Comparison of ENCODE assay signal across 22 mouse cellular contexts in the genomic region with DNA sequence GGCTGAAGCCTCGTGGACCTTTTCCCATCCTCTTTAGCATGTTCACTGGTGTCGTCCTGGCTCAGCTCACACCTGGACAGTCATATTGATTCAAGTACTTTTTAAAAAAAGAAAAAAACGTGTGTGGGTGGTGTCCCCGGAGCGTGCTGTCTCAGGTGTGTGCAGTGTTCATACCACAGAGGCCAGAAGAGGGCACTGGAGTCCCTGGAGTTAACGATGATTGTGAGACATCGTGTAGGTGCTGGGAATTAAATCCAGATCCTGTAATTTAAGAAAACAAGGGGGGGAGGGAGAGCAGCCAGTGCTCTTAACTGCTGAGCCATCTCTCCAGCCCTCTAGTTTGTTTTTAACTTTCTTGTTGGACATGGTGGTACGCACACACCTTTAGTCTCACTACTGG. TPM values are rescaled to one million over a fixed set of nuclear protein-coding genes. Genes with fewer than 3 reads are reported as not detected.
A peak's percentile ranks its signal among the peaks of the same experiment; 100 is the strongest.
DNase-seq lines count a peak whose midpoint lies in the region; ATAC-seq and TF ChIP-seq lines count a peak whose summit lies in the region.
"Had no signal": no experiment of that assay in that cellular context is flagged by ENCODE, and none has a peak within 500 bp of the region (broad histone marks: within the 10 kb centered on the region; RNA-seq: fewer than 3 reads in every experiment).

No protein-coding gene starts in this region.

- WGBS in heart, adult 2 months: 92% methylated on average over 8 of the region's 8 CpGs
- WGBS in liver, postnatal 0 days (ENCODE audit: insufficient replicate concordance): 79% methylated on average over 8 of the region's 8 CpGs
- WGBS in liver, embryonic 12.5 days (ENCODE audit: insufficient replicate concordance): 82% methylated on average over 8 of the region's 8 CpGs

- no peak for TF ChIP-seq EP300 in heart, adult 2 months (IDR thresholded peaks at IDR 0.05; ENCODE audit: insufficient read depth, low read depth, low read length)
- TF ChIP-seq EP300 in liver, postnatal 0 days (IDR thresholded peaks at IDR 0.05; ENCODE audit: low read depth): no peak
- no peak for TF ChIP-seq EP300 in ES-Bruce4 (IDR thresholded peaks at IDR 0.05; ENCODE audit: insufficient read depth, low read depth, low read length)

- no peak for ATAC-seq in liver, postnatal 0 days
- ATAC-seq in liver, embryonic 12.5 days: no peak
- ATAC-seq: midbrain, embryonic 13.5 days had no signal

- H3K79me2 ChIP-seq in heart, adult 2 months (replicated peaks; ENCODE audit: control insufficient read depth, insufficient read depth, low read length): peaks cover 5% of the 10 kb centered on the region

- no peak overlapping the region for H3K4me2 ChIP-seq in liver, postnatal 0 days (ENCODE audit: low read depth, low read length)
- H3K4me2 ChIP-seq in liver, embryonic 12.5 days: no peak overlapping the region
- H3K4me2 ChIP-seq: limb, embryonic 12.5 days; liver, embryonic 15.5 days; midbrain, embryonic 13.5 days had no signal

- no peak for DNase-seq in heart, adult 2 months
- no peak for DNase-seq in heart, adult 11 months
- no peak for DNase-seq in liver, postnatal 0 days
- peak; percentile 37 for DNase-seq in induced T-regulatory cell, adult 2 months (ENCODE audit: low read depth)
- DNase-seq in embryo, embryonic 10 days (ENCODE audit: low spot score): no peak
- DNase-seq: adrenal gland, postnatal 25 days; cerebellum, adult 11 months; heart, adult 18-20 months; heart, postnatal 36 days; kidney, adult 18-20 months; layer of hippocampus, adult 9-11 months; lung, postnatal 10 days; spleen, adult 18-20 months; thymus, postnatal 4 days had no signal

- H3K4me3 ChIP-seq in heart, adult 2 months: no peak overlapping the region
- H3K4me3 ChIP-seq in liver, postnatal 0 days (ENCODE audit: low read depth, low read length): no peak overlapping the region
- no peak overlapping the region for H3K4me3 ChIP-seq in liver, embryonic 12.5 days
- H3K4me3 ChIP-seq in ES-Bruce4 (ENCODE audit: low read depth, low read length): no peak overlapping the region
- H3K4me3 ChIP-seq: embryonic facial prominence, embryonic 10.5 days; hindbrain, embryonic 15.5 days; limb, embryonic 12.5 days; liver, embryonic 15.5 days; midbrain, embryonic 13.5 days had no signal

- TF ChIP-seq POLR2A in heart, adult 2 months (IDR thresholded peaks at IDR 0.05; ENCODE audit: insufficient read depth, low read depth, low read length): no peak
- TF ChIP-seq POLR2A in ES-Bruce4 (IDR thresholded peaks at IDR 0.05; ENCODE audit: insufficient read depth, low read length): no peak

- no peak overlapping the region for H3K9ac ChIP-seq in heart, adult 2 months (ENCODE audit: low read depth, low read length)
- H3K9ac ChIP-seq in liver, postnatal 0 days (replicated peaks): no peak overlapping the region
- H3K9ac ChIP-seq in liver, embryonic 12.5 days: no peak overlapping the region
- no peak overlapping the region for H3K9ac ChIP-seq in ES-Bruce4 (ENCODE audit: low read depth, poor library complexity, severe bottlenecking)
- H3K9ac ChIP-seq: hindbrain, embryonic 15.5 days; limb, embryonic 12.5 days; liver, embryonic 15.5 days; midbrain, embryonic 13.5 days; neural tube, embryonic 13.5 days had no signal

- no peaks in the 10 kb centered on the region for H3K9me3 ChIP-seq in liver, postnatal 0 days (ENCODE audit: low read length)
- no peaks in the 10 kb centered on the region for H3K9me3 ChIP-seq in liver, embryonic 12.5 days (replicated peaks)
- H3K9me3 ChIP-seq in ES-Bruce4 (replicated peaks; ENCODE audit: control insufficient read depth, insufficient read depth, low read length, poor library complexity, severe bottlenecking): no peaks in the 10 kb centered on the region
- H3K9me3 ChIP-seq: embryonic facial prominence, embryonic 10.5 days; hindbrain, embryonic 15.5 days; limb, embryonic 12.5 days; liver, embryonic 15.5 days; midbrain, embryonic 13.5 days; neural tube, embryonic 13.5 days had no signal

- H3K27me3 ChIP-seq in heart, adult 2 months (ENCODE audit: control insufficient read depth, insufficient read depth, low read length): no peaks in the 10 kb centered on the region
- H3K27me3 ChIP-seq in liver, postnatal 0 days (ENCODE audit: insufficient read depth, low read length): peaks cover 22% of the 10 kb centered on the region
- H3K27me3 ChIP-seq in liver, embryonic 12.5 days (replicated peaks): peaks cover 14% of the 10 kb centered on the region; the same call in 1 of the 2 replicates
- no peaks in the 10 kb centered on the region for H3K27me3 ChIP-seq in ES-Bruce4 (ENCODE audit: control insufficient read depth, insufficient read depth, low read length, poor library complexity, severe bottlenecking)
- H3K27me3 ChIP-seq: hindbrain, embryonic 15.5 days; neural tube, embryonic 13.5 days had no signal

- H3K4me1 ChIP-seq in heart, adult 2 months (ENCODE audit: control insufficient read depth, insufficient read depth, low read length): peaks cover 3% of the 10 kb centered on the region
- peaks cover 9% of the 10 kb centered on the region; the same call in 1 of the 2 replicates for H3K4me1 ChIP-seq in liver, postnatal 0 days (ENCODE audit: insufficient read depth)
- peaks cover 39% of the 10 kb centered on the region for H3K4me1 ChIP-seq in liver, embryonic 12.5 days
- H3K4me1 ChIP-seq in ES-Bruce4 (ENCODE audit: control insufficient read depth, insufficient read depth, low read length): peaks cover 5% of the 10 kb centered on the region

- intact Hi-C loops in heart, adult 2 months (cut with DNase I): loop anchor here (5.0 kb wide), 1 partner anchor 100 kb away; no protein-coding TSS in a partner anchor

- no peak overlapping the region for H3K27ac ChIP-seq in heart, adult 2 months
- H3K27ac ChIP-seq in liver, postnatal 0 days (ENCODE audit: low read depth): no peak overlapping the region
- no peak overlapping the region for H3K27ac ChIP-seq in liver, embryonic 12.5 days
- H3K27ac ChIP-seq in ES-Bruce4 (ENCODE audit: insufficient read depth, low read length): no peak overlapping the region
- H3K27ac ChIP-seq: embryonic facial prominence, embryonic 10.5 days; hindbrain, embryonic 15.5 days; limb, embryonic 12.5 days; liver, embryonic 15.5 days; midbrain, embryonic 13.5 days; neural tube, embryonic 13.5 days had no signal

- 0 out of 2 replicates have a peak, but pooled peaks have one; percentile 6 for TF ChIP-seq CTCF in heart, adult 2 months (IDR thresholded peaks at IDR 0.05)
- 0 out of 2 replicates have a peak, but pooled peaks have one; percentile 10 for TF ChIP-seq CTCF in liver, postnatal 0 days (IDR thresholded peaks at IDR 0.05; ENCODE audit: low read depth)
- peak; percentile 48 for TF ChIP-seq CTCF in ES-Bruce4 (IDR thresholded peaks at IDR 0.05; ENCODE audit: low read depth, low read length)

- no peaks in the 10 kb centered on the region for H3K36me3 ChIP-seq in heart, adult 2 months (ENCODE audit: control insufficient read depth, insufficient read depth, low read length)
- no peaks in the 10 kb centered on the region for H3K36me3 ChIP-seq in liver, postnatal 0 days (replicated peaks; ENCODE audit: insufficient read depth, low read length)
- peaks cover 4% of the 10 kb centered on the region; the same call in 1 of the 2 replicates for H3K36me3 ChIP-seq in liver, embryonic 12.5 days
- no peaks in the 10 kb centered on the region for H3K36me3 ChIP-seq in ES-Bruce4 (ENCODE audit: control insufficient read depth, insufficient read depth, low read length, poor library complexity, severe bottlenecking)
- H3K36me3 ChIP-seq: hindbrain, embryonic 15.5 days; liver, embryonic 15.5 days; neural tube, embryonic 13.5 days had no signal

RNA-seq across cellular contexts. Expression of a gene that starts 2.3 kb away (rescaled TPM):
- 10 to 100 TPM; 11.8 to 15.6 TPM for total RNA-seq in heart, adult 2 months (2021)
- 11.2 and 19.3 TPM in 2 replicates for polyA plus RNA-seq in heart, adult 2 months (2012; rRNA removed)
- polyA plus RNA-seq in liver, postnatal 0 days (2015; fragmentation: Nextera tagmentation; extraction: Ambion mirVana): 9.1 and 10.3 TPM in 2 replicates
- 3.0 and 5.1 TPM in 2 replicates for polyA plus RNA-seq in liver, embryonic 12.5 days (2016; fragmentation: Nextera tagmentation; extraction: Ambion mirVana)
- 15.5 and 20.8 TPM in 2 replicates for polyA plus RNA-seq in ES-Bruce4 (2011; ENCODE audit: insufficient read depth, insufficient read length, low read depth, missing spikeins)
